Mouse (Mus musculus) ovary, postnatal 14 days (tissue): ENCODE measurements around the gene Cbx4.

Source experiments
- DNase-seq: peaks from one replicate; pipeline ENCODE4 v3.0.0; 2022; ENCODE audit warnings: low spot score

Cbx4 gene

DNA sequence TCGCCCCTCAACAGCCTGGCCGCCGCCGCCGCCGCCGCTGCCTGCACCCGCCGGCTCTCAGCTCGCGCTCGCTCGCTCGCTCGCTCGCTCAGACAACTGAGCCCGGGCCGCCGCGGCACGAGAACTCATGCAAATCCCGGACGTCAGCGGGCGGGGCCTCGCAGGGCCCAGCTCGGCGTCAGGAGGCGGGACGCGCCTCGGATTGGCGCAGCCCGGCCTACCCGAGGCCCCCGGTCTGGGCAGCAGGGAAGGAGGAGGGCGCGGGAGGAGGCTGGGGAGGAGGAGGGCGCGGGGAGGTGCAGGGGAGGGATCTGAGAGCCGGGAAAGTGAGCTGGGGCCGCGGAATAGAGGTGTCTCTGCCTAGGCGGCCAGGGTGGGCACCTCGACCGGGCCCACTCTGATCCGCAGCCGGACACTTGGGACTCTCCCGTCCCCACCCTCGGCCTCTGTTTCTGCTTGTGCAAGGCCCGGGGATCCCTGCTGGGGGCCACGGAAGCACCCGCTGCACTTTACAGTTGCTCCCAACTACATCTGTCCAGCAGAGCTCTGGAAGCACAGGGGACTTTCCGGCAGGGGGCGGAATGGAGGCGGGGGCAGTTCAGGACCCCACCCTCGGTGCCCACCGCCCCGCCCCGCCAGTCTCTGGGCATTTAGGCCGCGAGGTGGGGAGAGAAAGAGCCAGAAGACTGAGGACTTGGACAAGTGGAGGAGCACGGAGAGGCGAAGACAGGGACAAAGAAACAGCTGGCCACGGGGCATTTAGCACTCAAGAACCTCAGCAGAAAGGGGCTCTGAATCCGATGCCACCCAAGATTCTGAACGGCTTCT, at the start of gene Cbx4:
Gene Cbx4, minus strand, starts transcription at position 78 of the 828 bp plus-strand sequence.
- peak; percentile 75 for DNase-seq

DNA sequence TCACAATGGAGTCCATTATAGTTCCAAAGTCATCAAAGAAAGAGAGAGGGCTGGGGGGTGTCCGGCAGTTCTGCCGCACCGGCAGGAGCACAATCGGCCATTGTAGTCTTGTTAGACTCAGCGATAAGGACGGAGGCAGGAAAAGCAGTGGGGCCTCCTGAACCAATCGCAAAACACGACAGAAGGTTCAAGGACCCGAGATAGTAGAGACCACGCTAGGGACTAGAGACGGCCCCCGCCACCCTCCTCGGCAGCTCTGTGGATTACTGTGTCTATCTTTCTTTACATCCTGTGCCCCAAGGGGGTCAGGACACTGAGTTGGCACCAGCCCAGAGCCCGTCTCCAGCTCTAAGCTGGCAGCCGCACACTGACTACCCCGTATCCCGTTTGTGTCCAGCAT, 48.6 kb upstream of the Cbx4 start:
- DNase-seq = no peak

DNA sequence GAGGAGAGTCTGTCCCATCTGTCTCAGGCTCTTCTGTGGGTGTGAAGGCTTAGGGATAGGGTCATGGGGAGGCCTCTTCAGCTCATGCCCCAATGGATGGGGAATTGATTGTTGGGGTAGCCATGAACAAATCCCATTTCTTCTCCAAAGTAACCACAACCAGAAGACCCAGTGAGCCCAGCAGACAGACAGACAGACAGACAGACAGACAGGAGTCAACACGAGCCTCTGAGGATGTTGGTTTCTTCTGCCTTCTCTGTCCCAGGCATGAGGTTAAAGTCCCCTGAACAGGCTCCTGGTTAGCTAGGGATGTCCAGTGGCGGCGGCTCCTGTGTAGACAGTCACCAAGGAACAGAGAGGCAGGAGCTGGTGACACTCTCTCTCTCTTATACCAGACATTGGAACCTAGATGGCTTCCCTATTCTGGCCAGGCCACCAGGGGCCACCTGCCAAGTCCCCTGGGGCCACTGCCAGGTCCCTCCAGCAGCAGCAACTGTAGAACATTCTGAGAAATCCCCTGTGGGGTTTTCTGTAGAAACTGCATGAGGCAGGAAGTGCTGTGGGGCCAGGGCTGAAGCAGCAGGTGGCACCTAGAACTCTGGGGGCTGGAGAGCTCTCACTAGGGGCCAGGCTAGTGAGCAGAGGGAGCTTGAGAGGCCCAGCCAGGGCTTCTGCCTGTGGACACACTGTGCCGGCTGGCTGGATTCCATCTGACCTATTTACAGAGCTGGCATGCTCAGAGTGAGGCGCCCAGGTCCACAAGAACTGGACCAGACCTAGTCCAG, 47.6 kb upstream of the Cbx4 start:
- DNase-seq = no peak

DNA sequence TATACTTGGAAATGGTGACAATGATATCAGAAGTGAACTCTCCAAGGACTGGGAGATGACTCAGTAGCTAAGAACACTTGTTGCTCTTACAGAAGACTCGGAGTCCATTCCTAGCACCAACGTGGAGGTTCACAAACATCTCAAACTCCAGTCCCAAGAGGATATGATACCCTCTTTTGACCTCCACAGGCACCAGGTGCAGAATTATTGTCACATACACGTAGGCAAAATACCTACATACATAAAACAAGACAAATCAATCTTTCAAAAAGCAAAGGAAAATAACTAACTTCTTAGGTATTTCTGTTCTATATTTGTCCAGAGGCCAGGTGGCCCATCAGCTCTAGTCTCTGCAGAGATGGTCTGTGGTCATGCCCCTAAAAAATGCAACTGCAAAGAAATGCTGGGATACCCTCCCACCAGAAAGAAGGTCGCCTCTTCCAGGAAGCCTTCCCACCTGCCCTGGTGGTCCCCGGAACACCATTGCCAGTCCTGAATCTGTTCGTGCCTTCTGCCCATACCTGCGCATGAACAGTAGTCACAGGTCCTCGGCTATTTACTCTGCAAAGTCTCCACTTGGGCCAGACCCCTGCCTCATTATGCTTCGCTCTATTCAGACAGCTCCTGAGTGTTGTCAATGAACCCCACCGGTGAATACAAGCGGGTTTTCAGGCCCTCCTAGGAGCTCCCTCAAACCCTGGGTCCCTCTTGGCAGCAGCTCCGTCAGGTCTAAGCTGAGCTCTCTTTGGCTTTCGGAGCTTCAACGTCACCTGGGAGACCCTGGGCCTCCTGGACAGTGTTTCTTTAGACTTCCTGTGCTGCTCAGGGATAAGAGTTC, 46.4 kb upstream of the Cbx4 start:
- no peak for DNase-seq

DNA sequence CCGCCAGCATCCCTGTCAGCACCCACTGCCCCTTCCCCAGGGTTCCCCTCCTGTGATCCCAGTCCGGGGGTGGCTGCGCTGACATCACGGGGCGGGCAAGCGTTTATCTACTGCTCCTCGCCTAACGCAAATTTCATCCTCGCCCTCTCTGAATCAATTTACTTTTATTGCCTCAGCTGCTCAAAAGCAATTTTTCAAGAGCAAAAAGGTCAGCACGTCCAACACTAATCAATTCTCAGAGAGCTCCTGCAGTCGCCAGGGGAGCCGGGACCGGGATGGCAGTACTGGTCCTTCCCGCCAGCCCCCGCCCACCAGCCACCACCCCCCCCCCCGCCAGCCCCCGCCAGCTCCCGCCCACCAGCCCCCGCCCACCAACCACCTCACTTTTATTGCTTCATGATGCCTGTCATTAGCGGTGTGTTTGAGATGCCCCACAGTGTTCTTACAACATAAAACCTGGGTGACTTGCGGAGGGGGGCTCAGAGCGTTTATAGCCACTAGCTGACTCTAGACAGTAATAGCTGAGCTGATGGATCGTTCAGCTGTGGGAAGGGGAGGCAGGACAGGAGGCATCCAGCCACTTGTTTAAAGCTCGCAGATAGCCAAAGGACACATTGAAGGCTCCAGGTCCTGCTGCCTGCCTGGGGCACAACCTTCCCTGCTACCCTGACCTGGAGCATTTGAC, 44.2 kb upstream of the Cbx4 start:
- DNase-seq = no peak

DNA sequence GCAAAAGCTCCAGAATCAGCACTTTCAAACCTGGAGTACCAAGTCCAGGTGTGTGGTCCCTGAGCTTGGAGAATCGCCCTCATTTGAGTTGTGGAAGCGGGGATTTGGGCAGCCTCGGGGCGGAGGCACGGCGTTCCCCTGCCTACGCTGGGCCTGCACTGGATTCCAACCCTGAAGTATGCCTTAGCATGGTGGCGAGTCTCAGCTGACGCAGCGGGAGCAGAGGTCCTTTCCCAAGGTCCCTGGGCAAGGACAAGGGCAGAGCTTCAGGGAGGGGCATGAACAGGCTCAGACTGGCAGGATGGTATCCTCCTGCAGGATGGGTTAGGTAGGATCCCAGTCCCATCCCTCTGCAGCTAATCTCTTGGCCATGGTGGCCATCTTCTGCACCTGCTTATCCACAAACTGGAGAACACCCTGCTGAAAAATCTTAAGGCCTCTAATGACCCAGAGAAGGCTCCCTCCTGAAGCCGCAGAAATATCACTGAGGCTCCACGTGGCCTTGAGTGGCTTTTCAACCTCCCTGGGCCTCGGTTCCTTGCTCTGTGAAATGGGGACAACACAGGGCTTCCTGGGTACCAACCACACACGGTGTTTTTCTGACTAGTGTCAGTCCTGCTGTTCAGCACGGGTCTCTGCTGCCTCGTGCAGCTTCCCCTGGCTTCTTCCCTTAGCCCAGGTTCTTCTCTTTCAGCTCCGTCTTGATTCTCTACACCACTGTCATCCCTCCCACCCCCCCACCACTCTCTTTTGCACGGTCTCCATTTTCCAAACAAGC, 43.4 kb upstream of the Cbx4 start:
- DNase-seq = no peak

DNA sequence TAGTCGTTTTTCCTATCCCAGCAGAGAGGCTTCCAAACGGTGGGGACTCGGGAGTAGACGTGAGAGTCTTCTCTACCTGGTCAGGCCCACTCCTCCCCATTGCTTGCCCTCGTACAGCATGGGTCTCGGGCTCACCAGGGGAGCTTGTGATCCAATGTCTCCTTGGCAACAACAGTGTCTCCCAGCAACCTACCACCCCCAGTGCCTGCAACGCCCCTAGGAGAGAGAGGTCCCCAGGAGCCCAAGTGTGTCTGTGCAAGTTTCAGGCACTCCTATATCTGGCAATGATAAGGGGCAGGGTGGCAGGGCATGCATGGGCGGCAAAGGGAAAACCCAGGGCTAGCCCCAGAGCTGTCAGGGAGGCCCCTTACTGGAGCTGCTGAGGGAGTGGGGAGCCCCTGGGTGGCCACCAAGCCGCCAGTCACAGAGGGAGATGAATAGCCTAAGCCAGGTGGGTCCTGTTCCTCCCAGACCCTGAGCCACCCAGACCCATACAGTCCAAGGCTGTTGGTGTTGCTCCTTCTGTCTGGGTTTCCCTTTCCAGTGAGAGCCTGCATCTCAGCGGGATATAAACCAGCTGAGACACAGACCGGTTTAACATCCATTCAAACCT, 42.8 kb upstream of the Cbx4 start:
- DNase-seq = no peak

DNA sequence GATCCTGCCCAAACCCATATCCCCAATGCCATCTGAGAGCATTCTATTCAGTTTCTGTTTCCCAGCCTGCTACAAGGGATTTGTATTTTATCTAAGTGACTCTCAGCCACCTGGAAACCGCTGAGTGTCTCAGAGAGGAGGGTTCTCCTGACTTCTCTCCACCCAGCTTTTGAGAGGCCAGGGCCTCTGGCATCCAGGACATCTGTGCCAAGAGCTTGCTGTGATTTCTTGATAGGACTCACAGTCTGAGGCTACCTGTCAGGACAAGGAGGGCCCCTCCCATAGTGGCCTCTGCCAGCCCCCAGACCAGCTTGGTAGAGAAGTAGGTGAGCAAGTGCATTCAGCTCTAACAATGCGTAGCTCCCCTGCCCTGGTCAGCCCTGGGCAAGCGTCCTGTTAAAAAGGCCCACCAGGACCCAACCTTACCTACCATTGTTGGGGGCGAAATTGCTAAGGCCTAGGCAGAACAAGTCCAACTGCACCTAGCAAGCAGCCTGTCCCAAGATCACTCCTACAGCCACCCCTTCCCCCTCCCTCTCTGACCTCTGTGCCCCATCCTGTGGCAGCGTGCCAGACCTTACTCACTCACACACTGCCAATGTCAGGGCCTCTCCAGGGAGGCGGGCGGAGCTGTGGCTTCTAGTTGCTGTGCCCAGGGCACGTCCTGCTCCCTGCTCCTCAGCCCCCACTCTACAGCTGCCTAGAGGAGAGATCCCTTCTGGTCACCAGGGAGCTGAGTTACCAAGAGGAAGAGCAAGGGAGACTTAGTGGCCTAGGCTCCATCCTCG, 41.9 kb upstream of the Cbx4 start:
- peak; percentile 56 for DNase-seq

DNA sequence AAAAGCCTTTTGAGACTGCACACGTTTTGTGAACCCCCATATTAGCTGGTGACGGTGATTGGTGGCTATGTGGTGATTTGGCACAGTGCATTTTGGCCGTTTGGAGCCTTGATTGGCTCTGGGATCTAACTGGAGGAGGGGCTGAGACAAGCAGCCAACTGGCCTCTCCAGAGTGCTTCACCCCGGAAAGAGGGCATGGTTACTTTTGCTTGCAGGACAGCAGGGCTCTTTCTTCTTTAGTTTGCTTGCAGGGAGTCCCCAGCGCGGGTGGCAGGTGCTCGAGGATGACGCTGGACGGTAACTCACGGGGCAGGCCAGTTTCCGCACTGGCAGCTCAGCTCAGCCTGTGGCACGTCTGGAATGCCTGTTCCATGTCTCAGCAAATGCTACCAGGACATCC, 41.1 kb upstream of the Cbx4 start:
- no peak for DNase-seq

DNA sequence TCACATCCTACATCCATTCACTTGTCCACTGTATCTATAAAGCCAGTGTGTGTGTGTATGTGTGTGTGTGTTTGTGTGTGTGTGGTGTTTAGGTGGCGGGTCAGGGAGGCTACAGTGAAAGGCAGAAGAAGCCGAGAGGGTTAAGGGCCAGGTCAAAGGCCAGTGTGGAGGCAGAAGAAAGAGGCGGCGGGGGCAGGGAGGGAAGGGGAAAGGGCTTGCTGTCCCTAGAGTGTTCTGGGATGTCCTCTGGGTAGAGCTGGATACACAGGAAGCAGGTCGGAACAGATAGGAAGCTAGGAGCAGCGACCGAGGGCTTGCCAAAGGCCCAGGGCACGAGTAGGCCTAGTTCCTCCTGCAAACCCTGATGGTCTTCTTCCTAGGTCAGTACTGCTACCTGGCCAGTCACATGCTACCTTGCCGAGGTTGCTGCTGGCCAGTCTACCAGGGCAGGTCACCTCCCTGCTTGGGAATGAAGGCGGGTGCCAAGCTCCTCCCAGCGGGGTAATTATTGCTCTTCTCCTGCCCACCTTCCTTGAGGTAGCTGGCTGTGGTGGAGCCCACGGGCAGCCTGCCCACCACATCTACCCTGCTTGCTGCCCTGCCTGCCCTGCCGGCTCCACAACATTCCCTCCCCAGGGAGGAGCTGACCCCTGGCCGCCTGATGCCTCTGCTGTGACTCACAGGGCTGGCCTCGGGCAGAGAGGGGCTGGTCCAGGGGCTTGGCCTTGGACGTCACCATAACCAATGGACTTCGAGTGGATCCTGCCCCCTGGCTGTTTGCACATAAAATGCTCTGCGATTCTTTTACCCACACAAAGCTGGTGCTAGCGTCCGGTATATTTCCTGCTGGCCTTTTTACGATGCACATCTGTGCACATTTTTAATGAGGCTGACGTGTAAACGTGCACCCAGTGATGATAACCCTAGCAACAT, 40.2 kb upstream of the Cbx4 start:
- peak; percentile 80 for DNase-seq

DNA sequence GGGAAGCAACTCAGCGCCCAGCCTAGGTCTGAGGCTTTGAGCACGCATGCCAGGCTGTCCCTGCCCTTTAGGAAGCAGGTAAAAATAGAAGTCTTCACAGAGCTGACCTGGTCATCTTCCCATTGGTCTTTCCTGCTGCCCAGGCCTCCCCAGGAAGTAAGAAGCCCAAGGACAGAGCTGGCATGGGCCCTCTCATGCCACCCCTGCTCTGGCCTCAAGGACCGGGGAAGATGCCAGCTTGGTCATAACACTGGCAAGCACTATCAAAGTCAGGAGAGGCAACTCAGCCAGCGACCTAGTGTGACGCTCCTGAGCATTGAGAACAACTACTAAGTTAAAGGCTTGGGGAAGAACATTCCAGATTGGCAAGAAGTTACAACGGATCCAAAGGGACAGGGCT, 38.5 kb upstream of the Cbx4 start:
- no peak for DNase-seq

DNA sequence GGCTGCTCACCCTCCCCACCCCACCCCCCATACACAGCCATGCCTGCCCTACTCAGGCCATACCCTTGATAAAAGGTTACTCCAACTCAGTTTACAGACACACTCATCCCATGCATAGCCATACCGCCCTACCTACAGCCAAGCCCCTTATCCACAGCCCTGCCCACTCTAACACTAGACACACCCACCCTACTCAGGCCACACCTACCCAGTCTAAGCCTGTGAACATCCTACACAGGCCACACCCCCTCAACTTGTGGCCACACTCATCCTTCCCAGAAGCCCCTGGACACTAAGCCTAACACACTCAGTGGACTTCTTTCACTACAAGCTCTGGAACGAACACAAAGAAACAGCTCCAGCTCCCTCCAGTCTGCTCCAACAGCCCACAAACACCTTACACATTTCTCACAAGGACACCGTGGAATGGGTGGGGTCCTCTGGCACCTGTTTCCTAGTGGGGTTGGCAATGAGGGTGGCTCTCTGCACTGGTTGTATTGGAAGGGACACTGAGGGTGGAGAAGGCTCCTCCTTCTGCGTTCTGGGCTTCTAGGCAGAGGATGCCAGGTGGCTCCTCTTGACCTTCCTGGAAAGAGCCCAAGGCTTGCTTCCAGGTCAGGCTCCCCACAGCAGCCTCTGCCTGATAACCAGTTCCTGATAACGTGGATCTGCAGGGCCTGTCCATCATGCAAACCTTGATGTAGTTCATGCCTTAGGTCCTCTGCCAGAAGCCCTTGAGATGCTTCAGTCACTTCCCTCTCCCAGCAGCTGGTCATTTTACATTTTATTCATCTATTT, 37.7 kb upstream of the Cbx4 start:
- no peak for DNase-seq

DNA sequence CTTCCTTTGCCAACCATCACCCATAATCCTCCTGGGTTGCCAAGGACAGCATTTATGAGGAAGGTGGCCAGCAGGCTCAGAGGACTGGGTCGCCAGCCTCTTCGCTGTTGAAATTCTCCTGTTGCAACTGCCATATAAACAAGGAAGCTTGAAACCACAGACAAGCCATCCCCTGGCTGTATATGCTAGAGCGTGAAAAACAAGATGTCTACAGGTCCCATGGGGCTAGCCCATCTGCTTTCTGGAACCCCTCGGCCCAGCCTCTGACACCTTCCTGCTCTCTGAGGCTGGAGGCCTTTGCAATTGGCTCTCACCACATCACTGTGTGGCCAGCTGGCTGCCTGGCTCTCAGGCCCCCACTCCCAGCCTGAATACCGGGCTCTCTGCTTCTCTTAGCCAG, 36.4 kb upstream of the Cbx4 start:
- DNase-seq = no peak

DNA sequence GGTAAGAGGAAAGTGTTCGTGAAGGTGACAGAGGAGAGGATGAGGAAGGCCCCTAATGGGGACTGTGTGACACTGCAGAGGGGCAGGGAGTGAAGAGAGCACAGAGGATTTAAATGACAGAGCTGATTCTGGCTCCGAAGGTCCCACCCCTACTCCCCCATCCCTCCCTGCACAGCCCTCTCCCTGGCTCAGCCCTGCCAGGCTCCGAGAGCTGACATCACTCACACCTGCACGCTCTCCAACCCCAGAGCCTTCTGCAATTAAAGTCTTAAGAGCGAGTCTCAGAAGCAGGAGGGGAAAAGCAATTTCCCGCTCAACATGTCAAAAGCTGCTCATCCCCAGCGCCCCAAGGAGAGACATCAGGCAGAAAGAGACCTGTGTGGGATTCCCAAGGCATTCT, 32.9 kb upstream of the Cbx4 start:
- no peak for DNase-seq

DNA sequence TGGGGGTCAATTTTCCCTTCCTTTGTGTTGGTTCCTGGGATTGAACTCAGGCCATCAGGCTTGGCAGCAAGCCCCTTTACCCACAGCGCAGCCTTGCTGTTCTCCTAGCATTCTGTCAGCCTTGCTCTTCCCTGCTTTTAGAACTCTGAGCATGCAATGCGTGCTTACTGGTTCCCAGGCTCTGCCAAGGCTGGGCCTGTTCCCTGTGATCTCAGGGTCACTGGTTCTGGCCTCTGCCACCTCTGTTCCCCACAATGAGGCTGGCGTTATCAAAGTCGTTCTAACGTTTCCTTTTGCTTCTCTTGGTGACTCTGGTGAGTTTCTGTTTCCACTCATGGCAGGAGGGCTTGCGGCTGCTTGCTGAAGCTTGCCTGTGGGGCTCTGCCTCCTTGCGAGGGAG, 31.9 kb upstream of the Cbx4 start:
- no peak for DNase-seq

DNA sequence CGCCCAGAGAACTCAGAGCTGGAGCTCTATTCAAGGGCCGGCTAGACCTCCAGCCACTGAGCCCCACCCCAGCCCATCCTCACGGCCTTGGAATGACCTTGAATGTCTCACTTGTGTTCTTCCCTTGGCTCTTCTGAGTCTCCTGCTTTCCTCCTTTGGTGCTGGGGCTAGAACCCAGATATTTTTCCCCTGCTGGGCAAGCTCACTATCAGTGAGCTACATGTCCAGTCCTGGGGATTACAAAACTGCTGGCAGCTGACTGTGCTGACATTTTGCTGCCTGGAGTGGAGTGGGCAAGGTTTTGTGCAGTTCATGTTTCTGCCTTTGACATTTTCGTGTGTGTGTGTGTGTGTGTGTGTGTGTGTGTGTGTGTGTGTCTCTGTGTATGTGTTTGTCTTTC, 31.0 kb upstream of the Cbx4 start:
- no peak for DNase-seq

DNA sequence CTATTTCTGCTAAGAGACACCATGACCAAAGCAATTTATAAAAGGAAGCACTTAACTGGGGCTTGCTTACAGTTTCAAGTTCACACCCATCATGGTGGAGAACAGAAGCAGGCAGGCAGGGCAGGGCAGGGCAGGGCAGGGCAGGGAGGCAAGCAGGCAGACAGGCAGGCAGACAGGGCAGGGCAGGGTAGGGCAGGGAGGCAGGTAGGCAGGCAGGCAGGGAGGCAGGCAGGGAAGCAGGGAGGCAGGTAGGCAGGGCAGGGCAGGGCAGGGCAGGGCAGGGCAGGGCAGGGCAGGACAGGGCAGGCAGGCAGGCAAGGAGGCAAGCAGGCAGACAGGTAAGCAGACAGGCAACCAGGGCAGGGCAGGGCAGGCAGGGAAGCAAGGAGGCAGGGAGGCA, 26.7 kb upstream of the Cbx4 start:
- DNase-seq = no peak

DNA sequence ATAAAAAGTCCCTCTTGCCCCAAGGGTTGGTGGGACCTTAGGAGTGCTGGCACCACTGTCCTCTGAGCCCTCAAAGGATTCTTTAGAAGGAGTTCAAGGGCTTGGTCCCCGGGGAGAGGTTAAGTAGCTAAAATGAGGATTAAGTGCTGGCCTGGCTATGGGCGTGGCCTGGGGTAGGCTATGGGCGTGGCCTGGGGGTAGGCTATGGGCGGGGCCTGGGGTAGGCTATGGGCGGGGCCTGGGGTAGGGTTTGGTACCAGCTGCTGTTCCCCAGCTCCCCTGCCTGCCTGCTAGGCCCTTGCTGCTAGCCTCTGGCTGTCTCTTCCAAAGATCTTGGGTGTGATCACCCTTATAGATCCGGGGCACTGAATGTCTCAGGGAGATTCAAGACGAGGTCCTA, 25.3 kb upstream of the Cbx4 start:
- no peak for DNase-seq
